12 mouse cellular contexts compared by ENCODE assay signal in the genomic region with DNA sequence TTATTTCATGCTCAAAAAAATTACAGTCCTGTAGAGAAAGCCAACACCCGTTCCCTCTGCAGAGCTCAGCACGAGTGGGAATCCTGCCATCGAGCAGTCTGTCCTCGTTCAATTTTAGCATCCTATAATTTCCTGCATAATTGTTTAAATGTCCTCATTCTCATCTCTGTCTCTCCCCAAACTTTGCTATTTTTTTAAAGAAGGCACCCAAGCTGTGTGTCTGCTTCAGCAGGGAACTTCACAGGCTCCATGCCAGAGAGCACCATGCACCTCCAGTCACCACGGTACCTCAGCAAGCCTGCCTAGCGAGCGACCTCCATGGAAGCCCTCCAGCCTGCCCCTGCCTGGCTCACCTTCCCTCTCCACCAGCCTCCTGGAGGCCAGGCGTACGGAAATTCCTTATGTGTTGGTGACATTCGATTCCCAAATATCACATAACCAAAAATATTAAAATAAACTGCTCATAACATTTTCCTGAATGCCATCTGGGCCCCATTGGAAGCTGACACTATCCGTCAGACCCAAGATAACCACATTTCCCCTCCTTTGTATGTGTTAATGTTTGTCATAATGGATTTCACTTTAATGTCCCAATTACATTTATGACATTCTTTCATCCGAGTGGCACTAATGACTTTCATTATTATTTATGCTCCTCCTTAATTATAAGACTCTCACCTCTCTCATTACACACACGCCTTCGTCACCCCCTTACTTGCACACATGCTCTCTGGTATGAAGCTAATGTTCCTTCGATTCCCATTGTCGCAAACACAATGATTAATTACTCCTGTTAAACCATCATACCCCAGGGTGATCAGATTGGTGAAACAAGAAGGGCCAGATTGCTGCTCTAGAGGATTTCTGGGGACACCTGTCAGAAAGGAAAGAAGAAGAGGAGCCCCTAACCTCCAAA. TPM values are rescaled to one million over a fixed set of nuclear protein-coding genes. Genes with fewer than 3 reads are reported as not detected.
DNase-seq lines count a peak whose midpoint lies in the region; ATAC-seq lines count a peak whose summit lies in the region.
"Had no signal": no experiment of that assay in that cellular context is flagged by ENCODE, and none has a peak within 500 bp of the region (broad histone marks: within the 10 kb centered on the region; RNA-seq: fewer than 3 reads in every experiment).

No protein-coding gene starts in this region.

- no peaks in the 10 kb centered on the region for H3K36me3 ChIP-seq in forebrain, embryonic 15.5 days
- no peaks in the 10 kb centered on the region for H3K36me3 ChIP-seq in forebrain, embryonic 13.5 days (ENCODE audit: poor library complexity, severe bottlenecking)
- H3K36me3 ChIP-seq in limb, embryonic 10.5 days, result no peaks in the 10 kb centered on the region
- H3K36me3 ChIP-seq: lung, embryonic 15.5 days had no signal

- no peaks in the 10 kb centered on the region for H3K27me3 ChIP-seq in forebrain, embryonic 15.5 days
- H3K27me3 ChIP-seq in forebrain, embryonic 13.5 days, result no peaks in the 10 kb centered on the region
- no peaks in the 10 kb centered on the region for H3K27me3 ChIP-seq in limb, embryonic 10.5 days (ENCODE audit: low read depth, poor library complexity, severe bottlenecking)
- H3K27me3 ChIP-seq: lung, embryonic 15.5 days had no signal

- peak overlapping the region; percentile 39; the same call in 1 of the 2 replicates for H3K27ac ChIP-seq in forebrain, embryonic 15.5 days (replicated peaks)
- H3K27ac ChIP-seq in forebrain, embryonic 13.5 days, result no peak overlapping the region
- H3K27ac ChIP-seq in limb, embryonic 10.5 days, result no peak overlapping the region
- H3K27ac ChIP-seq: lung, embryonic 15.5 days had no signal

- no peak for ATAC-seq in forebrain, embryonic 15.5 days (replicated peaks)
- ATAC-seq in forebrain, embryonic 13.5 days, result no peak

- H3K9me3 ChIP-seq in forebrain, embryonic 15.5 days, result no peaks in the 10 kb centered on the region
- H3K9me3 ChIP-seq in forebrain, embryonic 13.5 days (replicated peaks), result no peaks in the 10 kb centered on the region
- no peaks in the 10 kb centered on the region for H3K9me3 ChIP-seq in limb, embryonic 10.5 days (replicated peaks)
- H3K9me3 ChIP-seq: lung, embryonic 15.5 days had no signal

- DNase-seq in cerebellum, postnatal 14 days, result peak; percentile 84 to 88
- DNase-seq in layer of hippocampus, postnatal 10 days (ENCODE audit: low spot score in 2 of 2), result peak; percentile 51 to 52
- DNase-seq in right cerebral cortex, adult 2 months (ENCODE audit: low spot score in 2 of 2), result peak; percentile 64 to 71
- DNase-seq in limb, embryonic 10.5 days (ENCODE audit: low spot score), result no peak
- no peak for DNase-seq in kidney, postnatal 14 days
- DNase-seq in lung, postnatal 36 days, result no peak
- DNase-seq: adrenal gland, postnatal 10 days; heart, postnatal 14 days; kidney, postnatal 36 days had no signal

- no peak overlapping the region for H3K9ac ChIP-seq in forebrain, embryonic 15.5 days (replicated peaks)
- H3K9ac ChIP-seq in forebrain, embryonic 13.5 days, result no peak overlapping the region
- H3K9ac ChIP-seq: lung, embryonic 15.5 days had no signal

- WGBS in forebrain, embryonic 15.5 days, result 62% methylated on average over 16 of the region's 16 CpGs
- WGBS in forebrain, embryonic 13.5 days, result 79% methylated on average over 16 of the region's 16 CpGs
- WGBS in limb, embryonic 10.5 days, result 83% methylated on average over 16 of the region's 16 CpGs

- no peak overlapping the region for H3K4me3 ChIP-seq in forebrain, embryonic 15.5 days
- no peak overlapping the region for H3K4me3 ChIP-seq in forebrain, embryonic 13.5 days
- no peak overlapping the region for H3K4me3 ChIP-seq in limb, embryonic 10.5 days
- H3K4me3 ChIP-seq: lung, embryonic 15.5 days had no signal

- H3K4me1 ChIP-seq in forebrain, embryonic 15.5 days, result peaks cover 7% of the 10 kb centered on the region
- no peaks in the 10 kb centered on the region for H3K4me1 ChIP-seq in forebrain, embryonic 13.5 days
- no peaks in the 10 kb centered on the region for H3K4me1 ChIP-seq in limb, embryonic 10.5 days
- H3K4me1 ChIP-seq: lung, embryonic 15.5 days had no signal

- H3K4me2 ChIP-seq in forebrain, embryonic 15.5 days (replicated peaks), result no peak overlapping the region
- no peak overlapping the region for H3K4me2 ChIP-seq in forebrain, embryonic 13.5 days
- H3K4me2 ChIP-seq: lung, embryonic 15.5 days had no signal

RNA-seq across cellular contexts. Expression of gene Arpp21, which starts 26.5 kb away (rescaled TPM):
- polyA plus RNA-seq in forebrain, embryonic 15.5 days (2015; fragmentation: Nextera tagmentation; extraction: Ambion mirVana), result 71.4 and 76.3 TPM in 2 replicates
- polyA plus RNA-seq in forebrain, embryonic 13.5 days (2015; fragmentation: Nextera tagmentation; extraction: Ambion mirVana), result 30.6 and 32.6 TPM in 2 replicates
- 100 to 1,000 TPM; 313 to 386 TPM for total RNA-seq in layer of hippocampus, postnatal 10 days (2021)
- 0.48 and 1.2 TPM in 2 replicates for polyA plus RNA-seq in limb, embryonic 10.5 days (2016; fragmentation: Nextera tagmentation; extraction: Ambion mirVana)

Comparison
In these comparisons a context has a peak if more than half of its experiments do, and no peak if none do; other contexts are left out.
1. DNase-seq: peak in cerebellum, postnatal 14 days (2 of 2), layer of hippocampus, postnatal 10 days (2 of 2) and right cerebral cortex, adult 2 months (2 of 2); none in limb, embryonic 10.5 days (single experiment), kidney, postnatal 14 days (single experiment) and lung, postnatal 36 days (single experiment).
2. RNA of gene Arpp21, which starts 26.5 kb away (polyA plus RNA-seq): 71.4 to 76.3 TPM in forebrain, embryonic 15.5 days and 30.6 to 32.6 TPM in forebrain, embryonic 13.5 days; 0.48 to 1.2 TPM in limb, embryonic 10.5 days; every median in the first group is over 10 times any median in the second.